Mouse (Mus musculus): ENCODE measurements at regions not wholly inside any gene's neighbourhood (a gene's known extent, or its start where the extent isn't known, plus 50 kb on each side); places are given as distances from the start of the nearest gene placed in this dataset.

- DNase-seq = no peak
Measured at GRCm38 (mm10) chr3:34333555-34333954, 252.4 kb upstream of the Dnajc19 start.

- no peak for DNase-seq
Measured at GRCm38 (mm10) chr3:34331889-34332276, 250.8 kb upstream of the Dnajc19 start.

GRCm38 (mm10) chr3:34330970-34331888, 250.1 kb upstream of the Dnajc19 start:
- DNase-seq = no peak

- DNase-seq = peak; percentile 59
Measured at GRCm38 (mm10) chr3:34328865-34329264, 247.7 kb upstream of the Dnajc19 start.

- DNase-seq = no peak
Measured at GRCm38 (mm10) chr3:34325669-34326068, 244.5 kb upstream of the Dnajc19 start.

DNA sequence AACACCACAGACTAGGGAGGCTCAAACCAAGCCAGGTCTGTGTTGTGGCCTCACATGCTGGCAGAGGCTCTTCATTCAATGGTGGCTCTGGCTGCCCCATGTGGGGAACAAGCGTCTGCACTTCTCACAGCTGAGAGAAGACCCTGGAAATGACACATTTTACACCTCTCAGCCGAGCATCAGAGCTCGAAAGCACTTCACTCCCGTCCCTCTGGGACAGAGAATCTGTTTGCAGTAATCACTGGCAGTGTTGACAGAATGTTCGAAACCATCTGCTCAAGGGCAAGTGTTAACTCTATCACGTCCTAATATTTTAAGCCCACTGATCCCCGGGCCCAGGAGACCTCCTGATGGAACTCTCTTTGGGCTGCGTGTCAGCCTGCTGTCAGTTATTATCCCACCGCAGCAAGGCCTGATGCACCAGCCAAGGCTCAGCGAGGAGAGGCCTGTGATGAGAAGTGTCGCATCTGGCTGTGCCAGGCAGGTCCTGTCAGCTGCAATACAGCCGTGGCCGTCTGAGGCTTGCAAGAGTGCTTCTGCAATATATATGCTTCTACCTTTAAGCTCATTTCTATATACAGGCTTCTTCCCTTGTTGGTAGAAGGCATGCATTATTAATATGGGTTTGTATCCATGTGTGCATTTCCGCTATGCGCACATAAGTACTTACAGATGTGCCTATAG, 241.5 kb upstream of the Dnajc19 start:
- DNase-seq = no peak

DNA sequence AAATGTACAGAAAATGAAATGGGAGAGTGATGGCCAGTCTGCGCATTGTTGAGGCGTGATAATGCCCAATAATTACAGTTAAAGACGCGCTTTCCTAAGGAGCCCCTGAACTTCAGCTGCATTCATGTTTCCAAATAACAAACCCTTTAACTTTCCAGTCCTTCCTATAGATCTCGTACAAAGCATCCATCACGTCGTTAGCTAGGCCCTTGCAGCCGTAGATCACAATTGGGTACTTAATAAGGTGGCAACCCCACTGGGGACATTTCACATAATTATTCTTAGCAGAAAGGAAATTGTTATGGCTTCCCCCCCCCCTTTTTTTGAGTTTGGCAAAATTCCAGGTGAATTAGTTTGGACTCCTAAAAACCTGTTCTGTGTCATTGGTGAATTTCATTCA, 233.7 kb upstream of the Dnajc19 start:
- no peak for DNase-seq

- DNase-seq = no peak
Measured at GRCm38 (mm10) chr3:34314393-34314792, 233.3 kb upstream of the Dnajc19 start.

GRCm38 (mm10) chr3:34311944-34312343, 230.8 kb upstream of the Dnajc19 start:
- no peak for DNase-seq

DNA sequence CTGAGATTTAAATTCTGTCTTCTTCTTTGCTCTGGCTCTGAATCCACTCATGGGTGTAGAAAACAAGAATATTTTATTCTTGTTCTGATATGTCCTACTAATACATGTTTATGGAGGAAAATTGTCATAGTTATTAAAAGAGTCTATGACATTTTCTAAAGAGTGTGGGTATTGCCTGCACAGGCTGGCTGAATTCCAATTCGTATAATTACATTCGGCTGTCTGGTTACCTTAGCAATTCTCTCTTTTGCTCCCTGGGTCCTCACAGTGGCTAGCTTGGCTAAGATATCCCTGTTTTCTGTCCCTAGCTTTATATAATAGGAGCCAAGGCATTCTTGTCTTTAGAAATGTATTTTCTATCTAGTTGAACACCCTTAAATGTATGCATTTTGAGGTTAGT, 218.5 kb upstream of the Dnajc19 start:
- DNase-seq = no peak

DNA sequence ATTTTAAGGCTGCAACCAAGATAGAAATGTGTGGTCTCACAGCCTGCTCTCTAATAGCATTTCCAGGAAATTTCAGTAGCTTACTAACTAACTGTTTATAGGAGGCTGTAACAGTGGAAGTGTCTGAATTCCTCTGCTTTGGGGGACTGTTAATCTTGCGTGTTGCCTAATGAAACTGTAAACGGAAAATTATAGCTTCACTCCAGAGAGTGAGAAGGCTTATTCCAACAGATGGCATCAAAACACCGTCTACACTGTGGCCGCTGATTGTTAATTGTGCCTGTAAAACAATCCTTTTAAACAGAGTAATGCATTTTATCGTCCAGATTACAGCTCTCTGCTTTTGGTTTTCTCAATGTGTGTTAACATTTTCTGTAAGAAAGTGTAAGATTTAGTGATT, 206.7 kb upstream of the Dnajc19 start:
- DNase-seq = no peak

- peak; percentile 9 for DNase-seq
Measured at GRCm38 (mm10) chr3:34270154-34270553, 189.0 kb upstream of the Dnajc19 start.

GRCm38 (mm10) chr3:34266462-34266861, 185.3 kb upstream of the Dnajc19 start:
- peak; percentile 18 for DNase-seq

DNA sequence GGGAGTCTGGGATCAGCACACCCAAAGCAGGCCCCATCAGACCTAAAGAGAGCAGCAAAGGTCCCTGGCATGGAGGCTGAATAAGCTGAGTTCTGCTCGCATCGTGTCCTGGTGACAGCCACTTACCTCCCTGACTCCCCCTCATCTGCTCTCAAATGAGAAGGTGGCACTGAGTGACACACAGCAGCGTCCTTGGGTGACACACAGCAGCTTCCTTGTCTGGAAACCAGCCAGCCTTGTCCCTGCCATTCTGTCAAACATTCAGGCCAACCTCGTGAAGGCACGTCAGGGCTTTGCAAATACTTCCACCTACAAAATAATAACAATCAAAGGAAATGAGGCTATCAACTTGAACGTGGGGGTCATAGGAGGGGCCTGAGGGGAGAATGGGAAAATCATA, 183.7 kb upstream of the Dnajc19 start:
- no peak for DNase-seq

DNA sequence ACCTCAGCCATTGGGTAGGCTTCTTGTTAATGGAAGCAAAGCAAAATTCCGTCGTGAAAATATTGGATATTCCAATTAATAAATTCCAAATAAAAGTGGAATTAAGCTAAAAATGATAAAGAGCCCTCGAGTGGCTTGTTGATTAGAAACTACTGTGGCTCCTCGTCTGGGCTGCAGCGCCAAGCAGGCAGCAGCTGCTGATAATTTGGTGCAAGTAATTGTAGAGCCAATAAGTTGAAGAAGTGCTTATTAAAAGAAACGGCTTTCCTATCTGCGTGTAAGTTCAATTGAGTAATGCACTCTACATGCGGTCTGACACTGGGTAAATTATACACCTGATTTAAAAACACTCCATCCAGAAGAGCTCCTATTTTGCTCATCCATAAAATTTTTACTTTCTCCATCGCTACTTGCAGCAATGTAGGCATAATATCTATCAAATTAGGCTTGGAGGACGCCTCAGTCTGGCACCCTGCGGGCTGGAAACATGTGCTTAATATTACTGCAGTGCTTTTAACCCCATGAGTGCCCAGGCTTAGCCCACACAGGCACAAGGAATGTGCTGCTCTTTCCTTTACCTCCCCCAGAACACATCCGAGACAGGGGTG, 171.7 kb upstream of the Dnajc19 start:
- DNase-seq = no peak

GRCm38 (mm10) chr3:34242126-34242525, 161.0 kb upstream of the Dnajc19 start:
- no peak for DNase-seq

DNA sequence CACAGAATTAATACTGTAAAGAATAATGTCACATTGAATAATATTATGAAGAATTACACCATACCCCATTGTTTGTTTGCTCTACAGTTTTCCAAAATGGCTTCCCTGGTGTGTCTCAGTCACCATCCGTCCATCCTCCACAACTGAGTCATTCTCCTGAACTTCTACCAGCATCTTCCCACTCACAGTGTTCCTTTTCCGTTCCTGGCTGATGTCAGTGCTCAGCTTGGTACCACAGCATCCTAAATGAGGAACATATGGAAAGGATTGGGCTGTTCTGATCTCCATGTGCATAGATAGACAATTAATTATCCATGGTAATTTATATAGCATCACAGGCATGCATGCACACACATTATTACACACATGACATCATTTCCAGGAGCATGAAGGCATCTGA, 158.9 kb upstream of the Dnajc19 start:
- DNase-seq = peak; percentile 10

GRCm38 (mm10) chr3:34234391-34234790, 153.3 kb upstream of the Dnajc19 start:
- no peak for DNase-seq

GRCm38 (mm10) chr3:34232329-34233250, 151.5 kb upstream of the Dnajc19 start:
- no peak for DNase-seq

- peak; percentile 33 for DNase-seq
Measured at GRCm38 (mm10) chr3:34231593-34232328, 150.6 kb upstream of the Dnajc19 start.

- no peak for DNase-seq
Measured at GRCm38 (mm10) chr3:34222291-34222690, 141.2 kb upstream of the Dnajc19 start.

- no peak for DNase-seq
Measured at GRCm38 (mm10) chr3:34219741-34220310, 138.7 kb upstream of the Dnajc19 start.
